Mouse (Mus musculus): ENCODE results near the gene Efemp2.

DNA sequence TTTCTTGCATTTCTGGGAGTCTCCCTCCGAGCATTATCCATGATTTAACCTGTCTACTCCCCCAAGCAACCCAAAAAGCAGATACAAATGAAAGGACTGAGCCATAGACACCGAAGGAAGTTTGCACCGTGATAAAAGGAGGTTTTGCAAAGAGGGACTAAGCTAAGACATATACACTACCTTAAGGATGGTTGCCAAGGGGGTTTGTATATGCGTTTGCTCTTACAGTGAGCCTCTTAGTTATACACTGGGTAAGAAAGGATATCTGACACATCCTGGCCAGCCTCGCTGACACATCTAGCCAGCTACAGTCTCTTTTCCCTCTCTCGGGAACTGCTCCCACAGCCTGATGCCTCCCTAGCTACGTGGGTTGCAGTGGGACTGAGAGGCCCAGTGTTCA lies 39.8 kb upstream of the Efemp2 start:
- no peak for TF ChIP-seq CTCF (IDR thresholded peaks at IDR 0.05; ENCODE audit: borderline replicate concordance, extremely low read depth, insufficient read depth, insufficient read length)
- no peak for TF ChIP-seq POLR2A (IDR thresholded peaks at IDR 0.05; ENCODE audit: borderline replicate concordance, extremely low read depth, insufficient read depth, insufficient read length, poor library complexity, severe bottlenecking)

All from brain, embryonic 14.5 days (tissue).